Mouse (Mus musculus) CH12.LX (cell line): ENCODE measurements at regions not wholly inside any gene's neighbourhood (a gene's known extent, or its start where the extent isn't known, plus 50 kb on each side); places are given as distances from the start of the nearest gene placed in this dataset.
A peak's percentile ranks its signal among the peaks of the same experiment; 100 is the strongest.

Experiments
- DNase-seq: peaks from one replicate; pipeline ENCODE4 v3.0.0-alpha.2; 2013; ENCODE audit errors: extremely low read depth
- H3K27ac ChIP-seq: 2 replicates; pipeline ENCODE4 v1.5.1; 2012; ENCODE audit warnings: low read depth, mild to moderate bottlenecking, control low read depth, moderate library complexity; ENCODE audit not compliant: insufficient read depth
- H3K27me3 ChIP-seq: replicated peaks from 2 replicates; pipeline ENCODE3; 2012; ENCODE audit warnings: inconsistent platforms
- H3K36me3 ChIP-seq, 2 experiments: replicated peaks in 1 of 2; 2 replicates each; pipeline versions ENCODE3 to v1.6.1; 2012; ENCODE audit warnings: inconsistent platforms in 1 of 2, low read length in 1 of 2, mild to moderate bottlenecking in 1 of 2, mixed read lengths in 1 of 2, moderate library complexity in 1 of 2; ENCODE audit not compliant: control insufficient read depth in 1 of 2, insufficient read depth in 1 of 2
- H3K4me1 ChIP-seq, 2 experiments: 2 replicates each; pipeline ENCODE4 v1.6.1; 2012; ENCODE audit warnings: inconsistent platforms in 1 of 2, moderate library complexity in 1 of 2; ENCODE audit not compliant: insufficient read depth in 2 of 2, control insufficient read depth in 1 of 2
- H3K4me2 ChIP-seq: 2 replicates; pipeline ENCODE4 v1.6.1; 2012; ENCODE audit warnings: low read depth, mild to moderate bottlenecking, control low read depth; ENCODE audit not compliant: poor library complexity, insufficient read depth, severe bottlenecking
- H3K4me3 ChIP-seq, 3 experiments: fragments of 150-350 bp in 1 of 3; sonication (generic) in 1 of 3; replicated peaks in 1 of 3; 2 replicates each; pipeline versions ENCODE3 to v1.5.1; 2011 to 2012; ENCODE audit warnings: low read depth in 2 of 3, low read length in 2 of 3, mild to moderate bottlenecking in 2 of 3, moderate library complexity in 2 of 3, control low read depth in 1 of 3, improper control_type of control experiment in 1 of 3, inconsistent platforms in 1 of 3, mixed read lengths in 1 of 3; ENCODE audit not compliant: poor library complexity in 1 of 3
- H3K79me2 ChIP-seq: replicated peaks from 2 replicates; pipeline ENCODE4 v1.6.1; 2012; ENCODE audit warnings: mild to moderate bottlenecking, moderate library complexity; ENCODE audit not compliant: control insufficient read depth, poor library complexity, insufficient read depth, severe bottlenecking; ENCODE audit errors: extremely low read depth
- H3K9ac ChIP-seq: 2 replicates; pipeline ENCODE4 v1.6.1; 2012; ENCODE audit warnings: low read depth, mild to moderate bottlenecking, control low read depth, moderate library complexity; ENCODE audit not compliant: insufficient read depth
- H3K9me3 ChIP-seq: replicated peaks from 2 replicates; pipeline ENCODE3; 2012; ENCODE audit warnings: low read length, inconsistent platforms, mixed read lengths
- BHLHE40 ChIP-seq: IDR thresholded peaks from 2 replicates; pipeline ENCODE4 v1.6.1; 2011; ENCODE audit warnings: mild to moderate bottlenecking, low read depth, low read length, improper control_type of control experiment
- CHD2 ChIP-seq: IDR thresholded peaks from 2 replicates; pipeline ENCODE4 v1.6.1; 2011; ENCODE audit warnings: low read length, improper control_type of control experiment
- CTCF ChIP-seq, 2 experiments: IDR thresholded peaks in 1 of 2; conservative IDR thresholded peaks in 1 of 2; 2 replicates each; pipeline ENCODE4 v1.5.1; 2011 to 2012; ENCODE audit warnings: low read depth in 2 of 2, low read length in 2 of 2, improper control_type of control experiment in 1 of 2, inconsistent platforms in 1 of 2, mild to moderate bottlenecking in 1 of 2, moderate library complexity in 1 of 2
- ELF1 ChIP-seq: IDR thresholded peaks from 2 replicates; pipeline ENCODE4 v1.6.1; 2014; ENCODE audit warnings: low read depth, mild to moderate bottlenecking, inconsistent platforms, low read length, improper control_type of control experiment
- EP300 ChIP-seq: IDR thresholded peaks from 2 replicates; pipeline ENCODE4 v1.6.1; 2011; ENCODE audit warnings: low read length, improper control_type of control experiment
- ETS1 ChIP-seq: conservative IDR thresholded peaks from 2 replicates; pipeline ENCODE4 v1.6.1; 2012; ENCODE audit warnings: low read depth, mild to moderate bottlenecking, inconsistent platforms, low read length, improper control_type of control experiment, moderate library complexity
- HCFC1 ChIP-seq: IDR thresholded peaks from 2 replicates; pipeline ENCODE4 v1.6.1; 2012; ENCODE audit warnings: low read depth, mild to moderate bottlenecking, inconsistent platforms, low read length, improper control_type of control experiment
- IRF4 ChIP-seq: IDR thresholded peaks from 2 replicates; pipeline ENCODE4 v1.6.1; 2014; ENCODE audit warnings: low read depth, mild to moderate bottlenecking, inconsistent platforms, low read length, improper control_type of control experiment
- JUN ChIP-seq: IDR thresholded peaks from 2 replicates; pipeline ENCODE4 v1.6.1; 2011; ENCODE audit warnings: low read depth, mild to moderate bottlenecking, low read length, improper control_type of control experiment, moderate library complexity; ENCODE audit not compliant: insufficient read depth
- JUND ChIP-seq: conservative IDR thresholded peaks from 2 replicates; pipeline ENCODE4 v1.6.1; 2011; ENCODE audit warnings: low read depth, low read length, improper control_type of control experiment
- KAT2A ChIP-seq: IDR thresholded peaks from 2 replicates; pipeline ENCODE4 v1.6.1; 2012; ENCODE audit warnings: low read length, improper control_type of control experiment, inconsistent platforms; ENCODE audit not compliant: insufficient replicate concordance
- MAFK ChIP-seq: IDR thresholded peaks from 2 replicates; pipeline ENCODE4 v1.6.1; 2011; ENCODE audit warnings: low read length, improper control_type of control experiment; ENCODE audit not compliant: insufficient replicate concordance
- MAX ChIP-seq: IDR thresholded peaks from 2 replicates; pipeline ENCODE4 v1.6.1; 2011; ENCODE audit warnings: low read length, improper control_type of control experiment
- MAZ ChIP-seq: IDR thresholded peaks from 2 replicates; pipeline ENCODE4 v1.6.1; 2012; ENCODE audit warnings: low read depth, mild to moderate bottlenecking, inconsistent platforms, low read length, improper control_type of control experiment, moderate library complexity
- MEF2A ChIP-seq: IDR thresholded peaks from 2 replicates; pipeline ENCODE4 v1.6.1; 2014; ENCODE audit warnings: low read depth, mild to moderate bottlenecking, inconsistent platforms, low read length, improper control_type of control experiment, borderline replicate concordance
- MXI1 ChIP-seq: IDR thresholded peaks from 2 replicates; pipeline ENCODE4 v1.6.1; 2011; ENCODE audit warnings: mild to moderate bottlenecking, low read depth, low read length, improper control_type of control experiment
- NRF1 ChIP-seq: IDR thresholded peaks from 2 replicates; pipeline ENCODE4 v1.6.1; 2014; ENCODE audit warnings: low read depth, mild to moderate bottlenecking, inconsistent platforms, low read length, improper control_type of control experiment, moderate library complexity
- PAX5 ChIP-seq: IDR thresholded peaks from 2 replicates; pipeline ENCODE4 v1.6.1; 2012; ENCODE audit warnings: low read length, inconsistent platforms, mixed read lengths
- POLR2A ChIP-seq: IDR thresholded peaks from 2 replicates; pipeline ENCODE4 v1.6.1; 2011; ENCODE audit warnings: low read depth, mild to moderate bottlenecking, improper control_type of control experiment, low read length
- POLR2AphosphoS2 ChIP-seq: IDR thresholded peaks from 2 replicates; pipeline ENCODE4 v1.6.1; 2011; ENCODE audit warnings: low read depth, low read length, improper control_type of control experiment
- RCOR1 ChIP-seq: conservative IDR thresholded peaks from 2 replicates; pipeline ENCODE4 v1.6.1; 2012; ENCODE audit warnings: low read depth, mild to moderate bottlenecking, inconsistent platforms, low read length, improper control_type of control experiment
- SIN3A ChIP-seq: IDR thresholded peaks from 2 replicates; pipeline ENCODE4 v1.6.1; 2012; ENCODE audit warnings: low read length, improper control_type of control experiment, inconsistent platforms
- SMC3 ChIP-seq: IDR thresholded peaks from 2 replicates; pipeline ENCODE4 v1.6.1; 2011; ENCODE audit warnings: low read depth, low read length, improper control_type of control experiment
- TBP ChIP-seq: conservative IDR thresholded peaks from 2 replicates; pipeline ENCODE4 v1.6.1; 2011; ENCODE audit warnings: low read depth, low read length, improper control_type of control experiment
- UBTF ChIP-seq: IDR thresholded peaks from 2 replicates; pipeline ENCODE4 v1.6.1; 2012; ENCODE audit warnings: low read depth, mild to moderate bottlenecking, inconsistent platforms, low read length, improper control_type of control experiment, moderate library complexity
- USF1 ChIP-seq: IDR thresholded peaks from 2 replicates; pipeline ENCODE4 v1.6.1; 2014; ENCODE audit warnings: low read depth, mild to moderate bottlenecking, inconsistent platforms, low read length, improper control_type of control experiment
- USF2 ChIP-seq: conservative IDR thresholded peaks from 2 replicates; pipeline ENCODE4 v1.6.1; 2011; ENCODE audit warnings: low read depth, low read length, improper control_type of control experiment
- ZNF384 ChIP-seq: IDR thresholded peaks from 2 replicates; pipeline ENCODE4 v1.6.1; 2012; ENCODE audit warnings: low read depth, low read length, improper control_type of control experiment, inconsistent platforms
- dilution Hi-C: fragments of 300-500 bp; cut with MboI; formaldehyde crosslinking; loops from 2 replicates; pipeline ENCODE4 v1.14.3; 2020; ENCODE audit warnings: low sequenced_read_pairs; ENCODE audit not compliant: extremely low pct_unique_long_range_greater_than_20kb, extremely low pct_ligation_motif_present
- in situ Hi-C: fragments of 300-500 bp; cut with MboI; formaldehyde crosslinking; loops from 3 replicates; pipeline ENCODE4 v1.14.3; 2019; ENCODE audit warnings: low sequenced_read_pairs, low pct_ligation_motif_present, low pct_unique_long_range_greater_than_20kb, mixed read lengths

GRCm38 (mm10) chr16:22733772-22734528 is 76.9 kb upstream of the Dgkg start:
- Histone ChIP-seq H3K27ac (no peak overlapping the region), H3K9me3 (no peaks in the 10 kb centered on the region), H3K4me1 (peaks cover 6 to 15% of the 10 kb centered on the region in 2 experiments), H3K27me3 (peaks cover 3% of the 10 kb centered on the region), H3K4me3 (no peak overlapping the region), H3K9ac (no peak overlapping the region), H3K79me2 (no peaks in the 10 kb centered on the region), H3K4me2 (no peak overlapping the region), H3K36me3 (no peaks in the 10 kb centered on the region)
- in situ Hi-C loops, result no loop called here
- no peak for TF ChIP-seq MXI1
- no peak for TF ChIP-seq EP300
- TF ChIP-seq POLR2A, result no peak
- TF ChIP-seq POLR2AphosphoS2, result no peak
- TF ChIP-seq PAX5, result no peak
- TF ChIP-seq MAFK, result no peak
- no peak for TF ChIP-seq ELF1
- TF ChIP-seq USF1, result no peak
- TF ChIP-seq UBTF, result no peak
- dilution Hi-C loops, result no loop called here
- no peak for DNase-seq

- Histone ChIP-seq H3K9ac (no peak overlapping the region), H3K4me2 (peak overlapping the region; percentile 94), H3K79me2 (no peaks in the 10 kb centered on the region), H3K4me1 (peaks cover 11 to 21% of the 10 kb centered on the region in 2 experiments), H3K9me3 (no peaks in the 10 kb centered on the region), H3K27ac (no peak overlapping the region), H3K27me3 (peaks cover 4% of the 10 kb centered on the region), H3K36me3 (no peaks in the 10 kb centered on the region), H3K4me3 (no peak overlapping the region)
- TF ChIP-seq POLR2A (no peak), MAFK (peak; percentile 73), MAX (peak; percentile 54; the same call in 1 of the 2 replicates), SMC3 (no peak), JUND (no peak), USF1 (no peak), USF2 (no peak), MAZ (no peak), HCFC1 (no peak), TBP (no peak), NRF1 (no peak), EP300 (peak; percentile 55; the same call in 1 of the 2 replicates), BHLHE40 (peak; percentile 59), MEF2A (peak; percentile 51; the same call in 1 of the 2 replicates), ETS1 (peak; percentile 20), CHD2 (no peak), CTCF (conservative IDR thresholded peaks at IDR 0.05 in 1 of 2, IDR thresholded peaks at IDR 0.05 in 1 of 2; ENCODE audit: low read depth in 2 of 2, low read length in 2 of 2) (no peak), ZNF384 (no peak), IRF4 (peak; percentile 43; the same call in 1 of the 2 replicates), KAT2A (no peak), MXI1 (peak; percentile 63; the same call in 1 of the 2 replicates), RCOR1 (0 out of 2 replicates have a peak, but pooled peaks have one; percentile 19), JUN (0 out of 2 replicates have a peak, but pooled peaks have one; percentile 3), ELF1 (no peak), SIN3A (no peak)
- in situ Hi-C loops (no loop called here), dilution Hi-C loops (no loop called here)
- peak; percentile 65 for DNase-seq
Observed at GRCm38 (mm10) chr16:22729096-22729495, 72.1 kb upstream of the Dgkg start.
